Mouse (Mus musculus): ENCODE measurements around the gene Tmem120b.
A peak's percentile ranks its signal among the peaks of the same experiment; 100 is the strongest.
"Not testable (repeated sequence)": the region's sequence is repeated elsewhere in the genome, so short reads cannot be mapped to it uniquely, and the experiment has no call there.

The Tmem120b gene

DNA sequence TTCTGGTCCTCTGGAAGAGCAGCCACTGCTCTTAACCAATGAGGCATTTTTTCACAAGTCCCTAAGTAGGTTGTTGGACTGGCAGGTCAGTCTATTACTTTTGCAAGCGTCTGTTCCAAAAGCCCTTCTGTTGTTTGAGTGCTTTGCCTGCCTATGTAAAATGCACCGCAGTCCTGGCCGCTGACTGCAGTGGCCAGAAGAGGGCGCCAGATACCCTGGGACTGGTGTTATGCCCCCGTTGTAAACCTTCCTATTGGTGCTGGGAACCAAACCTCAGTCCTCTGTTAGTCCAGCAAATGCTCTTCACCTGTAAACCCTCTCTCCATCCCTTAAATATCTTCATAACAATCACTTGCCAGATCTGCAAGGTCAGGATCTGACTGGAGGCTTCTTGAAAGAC, 16.5 kb upstream of the Tmem120b start:
- no peak for DNase-seq (ENCODE audit: low read depth, low spot score)

DNA sequence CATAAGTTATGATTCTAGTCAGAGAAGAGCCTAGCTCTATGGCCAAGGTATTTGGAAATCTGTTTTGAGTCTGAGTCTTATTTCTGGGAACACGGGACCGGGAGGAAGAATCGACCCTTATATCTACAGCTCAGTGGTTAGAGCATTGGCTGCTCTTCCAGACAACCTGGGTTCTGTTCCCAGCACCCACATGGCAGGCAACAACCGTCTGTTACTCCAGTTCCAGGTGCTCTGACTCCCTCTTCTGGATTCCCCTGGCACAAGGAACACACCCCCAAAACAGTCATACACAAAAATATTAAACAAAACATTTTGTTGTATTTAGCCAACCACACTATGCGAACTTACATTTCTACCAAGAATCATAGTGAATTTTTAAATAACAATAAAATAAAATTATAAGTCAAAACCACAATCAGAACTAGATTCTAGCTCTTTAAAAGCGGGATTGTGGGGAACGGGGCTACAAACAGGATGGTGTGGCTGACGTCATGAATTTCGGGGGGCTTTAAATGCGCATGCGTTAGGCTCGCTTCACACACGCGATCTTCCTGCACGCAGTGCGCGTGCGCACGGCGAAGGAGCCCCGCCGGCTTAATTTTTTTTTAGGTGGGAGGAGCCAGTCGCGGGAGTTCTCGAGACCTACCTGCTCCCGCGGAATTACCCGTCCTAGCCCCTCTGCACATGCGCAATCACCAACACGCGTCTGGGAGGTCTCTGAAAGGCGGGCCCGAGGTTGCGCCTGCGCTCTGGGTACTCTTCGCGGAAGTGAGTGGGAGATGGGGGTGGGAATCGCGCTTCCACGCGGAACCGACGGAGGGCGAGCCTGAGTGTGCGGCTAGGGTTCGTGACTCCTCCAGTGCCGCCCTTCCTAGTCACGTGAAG, 10.6 kb upstream of the Tmem120b start:
- DNase-seq (ENCODE audit: low read depth, low spot score) = peak; percentile 100

DNA sequence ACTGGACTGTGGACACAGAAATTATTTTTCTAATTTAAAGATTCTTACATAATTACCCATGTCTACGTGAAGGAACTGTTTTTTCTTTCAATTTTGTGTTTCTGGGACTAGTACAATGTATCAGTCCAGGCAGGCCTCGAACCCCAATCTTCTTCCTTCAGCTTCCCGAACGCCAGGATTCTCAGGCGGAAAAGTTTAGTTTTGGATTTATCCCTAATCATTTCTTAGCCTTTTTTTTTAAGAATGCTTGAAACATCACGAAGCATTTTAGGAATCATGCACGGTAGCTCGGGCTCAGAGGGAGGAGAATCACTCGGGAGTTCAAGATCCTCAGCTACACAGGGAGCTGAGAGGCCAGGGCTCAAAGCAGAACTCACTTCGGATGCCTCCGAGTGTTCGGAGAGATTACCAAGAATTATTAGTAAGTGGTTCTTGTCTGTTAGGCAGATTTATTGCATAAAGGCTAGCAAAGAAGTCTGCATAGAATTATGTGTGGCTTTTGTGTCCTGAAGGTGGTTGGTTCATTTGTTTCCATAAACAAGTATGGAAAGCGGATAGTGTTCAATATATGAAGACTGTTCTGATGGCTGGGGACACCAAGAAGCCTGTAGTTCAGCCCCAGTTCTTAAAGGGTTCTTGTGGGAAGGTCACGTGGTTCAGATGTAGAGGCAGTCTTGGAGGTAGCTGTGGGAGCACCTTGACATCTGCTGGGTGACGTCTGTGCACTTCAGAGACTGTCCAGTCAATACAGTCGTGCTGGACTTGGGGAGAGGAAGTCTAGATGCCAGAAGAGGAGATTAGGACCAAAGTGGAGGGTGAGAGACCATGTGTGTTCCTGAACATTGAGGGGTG, 9.7 kb upstream of the Tmem120b start:
- no peak for DNase-seq (ENCODE audit: low read depth, low spot score)

DNA sequence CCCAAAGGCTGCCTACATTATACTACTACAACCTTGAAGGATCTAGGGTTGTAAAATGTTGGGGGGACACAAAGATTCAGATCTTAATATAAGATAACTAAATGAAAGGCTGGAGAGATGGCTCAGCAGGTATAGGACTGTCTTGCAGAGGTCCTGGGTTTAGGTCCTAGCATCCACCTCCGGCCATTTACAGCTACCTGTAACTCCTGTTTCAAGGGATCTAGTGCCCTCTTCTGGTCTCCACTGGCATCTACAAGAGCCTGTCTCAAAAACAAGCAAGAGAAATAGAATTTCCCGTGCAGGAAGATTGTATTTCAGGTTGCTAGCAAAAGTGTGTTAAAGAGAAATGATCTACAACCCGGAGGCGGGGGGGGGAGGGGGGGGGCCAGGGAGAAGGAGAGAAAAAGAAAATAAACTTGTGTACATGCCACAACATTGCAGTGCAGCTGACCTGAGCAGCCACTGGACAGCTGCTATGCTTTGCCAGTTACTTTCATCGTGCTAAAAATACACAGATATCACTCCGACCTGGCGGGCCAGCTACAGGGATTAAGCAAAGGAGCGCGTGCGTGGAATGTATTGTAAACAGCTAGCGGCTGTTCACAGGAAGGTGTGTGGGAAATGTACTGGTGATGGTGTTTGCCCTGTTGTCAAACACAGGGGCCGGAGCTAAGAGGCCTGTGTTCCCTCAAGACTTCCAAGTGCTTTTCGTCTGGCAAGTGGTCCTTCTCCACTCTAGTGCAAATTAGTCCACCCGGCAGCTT, 8.3 kb upstream of the Tmem120b start:
- peak; percentile 78 for DNase-seq (ENCODE audit: low read depth, low spot score)

DNA sequence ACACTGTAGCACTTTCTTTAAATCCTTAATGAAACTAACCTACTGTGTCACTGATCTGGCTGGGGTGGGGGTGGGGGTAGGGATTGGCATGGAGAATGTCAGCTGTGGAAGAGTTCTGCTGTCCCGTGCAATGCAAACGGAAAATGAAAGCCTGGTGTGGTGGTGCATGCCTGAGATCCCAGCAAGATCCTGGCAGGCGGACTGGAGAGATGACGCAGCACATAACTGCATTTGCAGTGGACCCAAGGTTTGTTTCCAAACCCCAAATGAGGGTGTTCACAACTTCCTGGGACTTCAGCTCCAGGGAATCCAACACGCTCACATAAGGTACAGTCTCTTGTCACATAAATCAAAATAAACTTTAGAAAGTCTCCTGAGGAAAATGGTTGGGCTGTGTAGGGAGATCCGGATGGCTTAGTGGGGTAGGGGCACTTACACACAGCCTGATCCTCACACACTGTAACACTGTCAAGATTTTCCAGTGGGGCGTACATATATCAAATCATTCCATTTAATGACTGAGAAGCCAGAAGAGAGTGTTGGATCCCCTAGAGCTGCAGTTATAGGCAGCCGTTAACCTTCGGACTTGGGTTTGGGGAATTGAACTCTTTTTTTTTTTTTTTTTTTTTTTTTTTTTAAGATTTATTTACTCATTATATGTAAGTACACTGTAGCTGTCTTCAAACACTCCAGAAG, 7.4 kb upstream of the Tmem120b start:
- peak; percentile 70 for DNase-seq (ENCODE audit: low read depth, low spot score)

DNA sequence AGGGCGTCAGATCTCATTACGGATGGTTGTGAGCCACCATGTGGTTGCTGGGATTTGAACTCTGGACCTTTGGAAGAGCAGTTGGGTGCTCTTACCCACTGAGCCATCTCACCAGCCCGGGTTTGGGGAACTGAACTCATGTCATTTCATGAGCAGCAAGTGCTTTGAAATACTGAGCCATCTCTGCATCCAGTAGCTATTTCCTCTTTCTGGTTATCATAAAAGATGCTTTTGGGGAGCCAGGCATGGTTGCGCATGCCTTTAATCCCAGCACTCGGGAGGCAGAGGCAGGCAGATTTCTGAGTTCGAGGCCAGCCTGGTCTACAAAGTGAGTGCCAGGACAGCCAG, 6.8 kb upstream of the Tmem120b start:
- DNase-seq (ENCODE audit: low read depth, low spot score) = not testable (repeated sequence)

DNA sequence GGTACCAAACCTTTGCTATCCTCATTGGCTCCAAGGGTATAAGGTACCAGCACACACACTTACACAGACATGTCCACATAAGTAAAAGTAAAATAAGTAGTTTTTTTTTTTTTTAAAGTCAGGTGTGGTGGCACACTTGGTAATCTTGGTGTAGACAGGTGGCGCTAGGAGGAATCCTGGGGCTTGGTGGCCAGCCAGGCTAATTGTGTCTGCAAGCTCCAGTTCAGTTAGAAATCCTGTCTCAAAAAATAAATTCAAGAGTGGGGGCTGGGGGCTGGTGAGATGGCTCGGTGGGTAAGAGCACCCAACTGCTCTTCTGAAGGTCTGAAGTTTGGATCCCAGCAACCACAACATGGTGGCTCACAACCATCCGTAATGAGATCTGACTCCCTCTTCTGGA, 5.1 kb upstream of the Tmem120b start:
- DNase-seq (ENCODE audit: low read depth, low spot score) = no peak

DNA sequence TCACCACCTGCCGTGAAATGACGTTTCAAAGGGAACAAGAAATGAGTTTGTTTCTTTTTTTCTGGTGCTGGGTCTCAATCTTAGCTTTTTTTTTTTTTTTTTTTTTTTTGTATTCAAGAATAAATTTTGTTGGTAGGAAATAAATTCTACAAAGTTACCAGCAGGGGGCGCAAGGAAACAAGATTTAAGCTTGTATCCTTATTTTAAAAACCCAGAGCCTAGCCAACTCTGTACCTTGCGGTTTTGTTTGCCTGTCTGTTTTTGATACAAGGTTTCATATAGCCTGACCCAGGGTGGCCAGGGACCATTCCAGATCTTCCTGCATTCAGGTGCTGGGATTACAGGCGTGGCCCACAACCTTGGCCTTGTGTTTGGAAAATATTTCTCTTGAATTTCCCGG, 4.0 kb upstream of the Tmem120b start:
- peak; percentile 86 for DNase-seq (ENCODE audit: low read depth, low spot score)

DNA sequence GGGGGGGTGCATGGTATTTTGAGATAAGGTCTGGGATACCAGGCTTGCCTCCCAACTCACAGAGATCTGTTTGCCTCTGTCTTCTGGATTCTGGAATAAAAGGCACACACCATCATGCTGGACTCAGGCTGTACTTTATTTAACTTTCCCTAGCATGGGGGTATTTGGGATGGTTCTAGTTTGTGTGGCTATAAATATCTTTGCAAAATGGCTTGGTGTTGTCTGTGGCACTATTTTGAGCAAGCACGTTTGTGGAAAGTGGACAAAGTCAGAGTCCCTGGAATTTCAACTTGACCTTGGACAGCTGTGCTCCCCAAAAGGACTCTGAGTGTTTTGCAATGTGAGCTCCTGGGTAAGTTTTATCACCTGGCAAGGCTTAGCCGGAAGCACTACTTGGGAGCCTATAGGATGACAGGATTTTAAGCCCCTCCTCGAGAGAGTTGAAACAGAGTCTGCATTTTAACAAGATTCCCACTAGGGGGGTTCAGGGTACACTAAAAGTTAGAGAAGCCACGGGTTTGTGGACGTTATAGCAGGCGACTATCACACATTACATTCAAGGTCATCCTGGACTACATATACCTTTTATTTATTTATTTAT, 720 bp upstream of the Tmem120b start:
- DNase-seq (ENCODE audit: low read depth, low spot score) = no peak

DNA sequence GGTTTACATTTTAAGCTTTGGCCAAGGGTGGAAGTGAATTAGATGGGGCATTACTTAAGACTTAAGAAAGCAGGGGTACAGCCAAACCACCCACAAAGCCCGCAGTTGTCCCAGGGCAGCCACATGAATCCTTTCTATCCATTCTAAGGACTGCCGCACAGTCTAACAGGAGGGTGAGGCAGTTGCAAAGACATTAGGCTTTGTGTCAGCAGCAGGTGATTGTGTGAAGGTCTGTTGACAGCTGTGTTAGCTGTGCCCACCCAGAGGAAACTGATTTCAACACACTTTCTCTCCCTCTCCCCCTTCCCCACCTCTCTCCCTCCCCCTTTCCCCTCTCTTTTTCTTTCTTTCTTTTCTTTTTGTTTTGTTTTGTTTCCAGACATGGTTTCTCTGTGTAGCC, 499 bp downstream of the Tmem120b start:
- DNase-seq (ENCODE audit: low read depth, low spot score) = no peak

DNA sequence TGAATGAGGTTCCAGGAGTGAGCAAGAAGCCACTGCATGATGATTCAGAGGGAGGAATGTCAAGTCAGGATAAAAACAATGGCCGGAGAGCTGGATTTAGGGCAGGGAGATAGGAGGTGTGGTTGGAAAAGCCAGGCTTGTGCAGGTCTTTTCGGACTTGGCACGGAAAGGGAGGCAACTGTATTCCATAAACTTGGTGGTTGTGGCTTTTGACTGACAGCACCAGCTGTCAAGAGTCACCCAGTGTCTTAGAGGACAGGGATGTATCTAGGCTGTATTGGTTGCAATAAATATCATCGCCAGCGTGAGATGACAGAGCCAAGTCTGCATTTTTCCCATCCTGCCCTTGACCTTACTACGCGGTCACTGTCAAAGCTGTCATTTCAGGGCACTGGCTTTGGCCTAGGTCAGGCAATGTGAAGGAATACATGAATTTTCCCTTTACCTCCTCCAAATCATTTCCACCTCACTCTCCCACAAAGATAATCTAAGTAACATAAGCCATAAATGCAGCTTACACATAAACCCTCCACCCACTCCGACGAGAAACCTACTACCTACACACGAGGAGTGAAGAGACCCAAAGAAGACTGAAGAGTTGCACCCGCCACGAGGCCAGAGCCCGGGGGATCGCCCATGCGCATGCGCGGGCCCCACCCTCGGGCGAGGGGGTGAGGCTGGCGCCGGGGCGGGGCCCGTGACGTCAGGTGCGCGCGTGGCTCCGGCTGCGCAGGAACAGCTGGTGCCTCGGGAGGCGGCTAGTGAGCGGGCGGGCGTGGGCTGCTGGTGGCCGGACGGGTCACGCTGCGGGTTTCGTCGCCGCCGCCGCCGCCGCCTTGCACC, 7.6 kb downstream of the Tmem120b start:
- peak; percentile 95 for DNase-seq (ENCODE audit: low read depth, low spot score)

DNA sequence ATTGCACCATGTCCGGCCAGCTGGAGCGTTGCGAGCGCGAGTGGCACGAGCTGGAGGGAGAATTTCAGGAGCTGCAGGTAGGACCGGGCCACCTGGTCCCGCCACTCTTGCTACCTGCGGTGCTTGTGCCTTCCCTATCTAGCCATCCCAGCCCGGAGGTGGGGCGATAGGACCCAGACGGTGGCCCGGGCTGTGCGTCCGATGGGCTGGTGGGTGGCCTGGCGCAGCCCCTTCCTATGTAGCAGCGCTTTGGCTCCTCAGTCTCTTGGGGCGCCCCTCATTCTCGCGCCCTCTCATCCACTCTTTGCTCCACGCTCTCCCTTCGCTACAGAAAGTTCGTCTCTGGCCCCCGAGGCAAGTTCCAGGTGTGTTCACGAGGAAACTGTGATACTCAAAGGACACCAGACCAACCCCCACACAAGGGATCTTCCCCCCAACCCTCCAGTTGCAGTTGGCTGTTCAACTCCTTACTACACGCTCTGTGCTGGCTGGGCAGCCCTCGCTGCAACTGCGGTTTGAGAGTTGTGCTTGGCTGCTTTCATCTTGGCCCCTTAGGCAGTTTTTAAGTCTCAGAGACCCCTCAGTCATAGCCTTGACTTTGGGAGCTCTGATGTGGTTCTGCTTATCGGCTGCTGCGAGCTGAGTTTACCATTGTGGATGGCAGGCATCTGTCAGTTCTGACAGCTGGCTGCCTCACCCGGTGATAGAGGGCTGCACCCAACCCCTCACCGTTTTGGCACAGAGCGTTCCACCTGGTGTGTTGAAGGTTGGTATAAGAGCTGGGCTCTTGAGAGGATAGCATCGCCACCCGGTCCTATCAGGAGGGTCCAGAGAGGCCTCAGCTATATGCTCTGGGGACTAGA, 8.4 kb downstream of the Tmem120b start:
- DNase-seq (ENCODE audit: low read depth, low spot score) = no peak

DNA sequence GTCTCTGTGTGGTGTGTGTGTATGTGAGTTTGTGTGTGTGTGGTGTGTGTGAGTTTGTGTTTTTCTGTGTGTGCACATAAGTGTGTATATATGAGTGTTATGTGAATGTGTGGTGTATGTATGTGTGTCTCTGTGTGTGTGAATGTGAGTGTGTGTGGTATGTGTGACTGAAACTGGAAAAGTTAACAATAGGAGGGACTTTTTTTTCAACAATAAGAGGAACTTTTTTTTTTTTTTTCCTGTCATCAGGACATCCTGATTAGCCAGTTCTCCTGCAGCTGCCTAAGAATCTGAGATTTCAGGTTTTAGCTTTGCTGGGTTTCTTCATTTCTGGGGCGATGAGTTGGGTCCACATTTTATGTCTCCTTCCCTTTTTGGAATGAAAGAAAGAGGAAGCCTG, 11.4 kb downstream of the Tmem120b start:
- DNase-seq (ENCODE audit: low read depth, low spot score) = no peak

DNA sequence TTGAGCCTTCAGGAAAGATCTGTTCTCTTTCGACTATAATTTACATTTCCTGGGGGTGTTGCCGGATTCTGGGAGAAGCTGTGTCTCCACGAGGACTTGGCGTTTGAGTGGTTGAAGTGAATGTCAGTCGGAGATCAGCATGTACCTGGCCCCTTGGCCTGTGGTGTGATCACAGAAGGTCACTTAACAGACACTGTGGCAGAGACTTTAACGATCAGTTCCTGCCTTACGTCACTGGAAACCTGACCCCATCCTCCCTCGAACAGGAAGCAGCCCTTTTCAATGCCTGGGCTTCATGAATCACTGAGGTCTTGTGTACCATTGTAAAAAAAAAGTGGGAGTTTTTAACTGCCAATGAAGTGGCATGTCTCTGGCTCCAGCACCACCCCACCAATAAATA, 11.8 kb downstream of the Tmem120b start:
- no peak for DNase-seq (ENCODE audit: low read depth, low spot score)

DNA sequence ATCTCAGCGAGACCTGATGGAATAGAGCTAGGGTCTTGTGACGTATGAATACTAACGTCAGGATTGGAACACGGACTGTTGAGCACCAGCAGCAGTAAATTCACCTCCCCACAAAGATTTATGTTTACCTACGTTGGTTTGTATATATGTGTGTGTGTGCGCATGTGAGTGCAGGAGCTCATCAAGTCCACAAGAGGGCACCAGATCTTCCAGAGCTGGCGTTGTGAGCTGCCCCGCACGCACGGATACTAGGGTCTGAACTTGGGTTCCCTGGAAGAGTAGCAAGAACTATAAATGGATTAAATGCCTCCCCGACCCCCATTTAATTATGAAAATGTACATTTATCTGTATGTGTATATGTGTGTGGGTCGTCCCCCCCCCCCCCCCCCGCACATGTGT, 12.3 kb downstream of the Tmem120b start:
- no peak for DNase-seq (ENCODE audit: low read depth, low spot score)

DNA sequence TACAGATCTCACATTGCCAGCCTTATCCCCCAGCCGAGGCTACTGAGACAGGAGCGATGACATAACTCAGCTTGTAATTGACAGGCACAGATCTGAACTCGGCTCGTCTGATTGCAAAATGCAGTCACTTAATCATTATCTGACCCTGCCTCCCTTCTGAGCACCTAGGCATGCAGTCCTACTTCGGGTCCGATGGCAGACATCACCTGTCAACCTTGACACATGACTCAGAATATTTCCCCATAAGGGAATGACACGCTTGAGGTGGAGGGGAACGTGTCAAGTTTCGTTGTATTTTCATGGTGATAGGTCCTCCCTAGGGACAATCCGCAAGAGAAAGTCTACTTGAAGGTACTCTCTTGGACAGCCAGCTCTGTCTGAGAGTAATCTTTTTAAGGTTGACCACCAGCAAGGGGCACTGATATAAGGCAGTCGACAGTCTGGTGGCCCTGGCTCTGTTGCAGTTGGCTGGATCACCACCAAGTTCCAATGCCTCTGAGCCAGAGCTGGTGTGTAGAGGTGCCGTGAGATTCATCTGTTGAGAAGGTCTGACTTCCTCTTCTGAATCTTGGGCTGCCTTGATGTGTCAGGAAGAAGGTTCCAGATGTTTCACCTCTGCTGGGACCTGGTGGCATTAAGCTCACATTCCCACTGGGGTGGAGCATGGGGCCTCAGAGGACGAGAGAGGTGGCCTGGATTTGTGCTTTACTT, 15.3 kb downstream of the Tmem120b start:
- no peak for DNase-seq (ENCODE audit: low read depth, low spot score)

DNA sequence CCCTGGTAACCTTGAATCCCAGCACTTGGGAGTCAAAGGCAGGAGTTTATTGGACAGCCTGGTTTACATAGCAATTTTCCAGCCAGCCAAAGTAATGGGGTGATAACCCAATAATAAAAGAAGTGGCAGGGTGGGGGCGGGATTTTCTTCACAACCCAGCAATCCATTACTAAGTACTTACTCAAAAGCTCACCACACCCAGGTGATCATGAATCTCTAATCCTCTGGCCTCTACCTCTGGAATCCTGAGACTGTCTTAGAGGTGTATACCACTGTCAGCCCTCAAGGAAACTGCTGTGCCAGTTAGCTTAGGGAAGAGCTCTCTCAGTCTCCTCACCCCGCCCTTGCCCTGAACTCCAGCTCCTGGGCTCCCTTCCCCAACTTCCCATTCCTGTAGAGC, 18.3 kb downstream of the Tmem120b start:
- no peak for DNase-seq (ENCODE audit: low read depth, low spot score)

DNA sequence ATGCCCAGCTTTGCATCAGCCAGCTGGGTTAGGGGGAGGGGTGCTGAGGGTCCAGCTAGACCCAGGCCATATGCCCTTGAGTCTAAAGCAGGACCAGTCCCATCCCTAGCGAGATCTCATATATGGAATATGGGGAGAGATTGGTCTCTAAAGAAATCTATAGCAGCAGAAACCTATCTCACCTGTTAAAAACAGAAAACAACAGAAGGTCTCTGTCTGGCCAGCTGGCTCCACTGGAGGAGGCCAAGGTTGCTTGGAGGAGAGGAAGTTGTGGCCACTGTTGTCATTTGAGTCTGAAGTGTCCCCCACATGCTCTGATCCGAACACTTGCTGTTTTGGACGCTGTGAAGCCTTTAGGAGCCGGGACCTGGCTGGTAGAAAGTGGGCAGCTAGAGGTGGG, 20.6 kb downstream of the Tmem120b start:
- DNase-seq (ENCODE audit: low read depth, low spot score) = no peak

All from skeletal muscle tissue, adult 2 months (tissue).